Mouse (Mus musculus) hindbrain, embryonic 15.5 days (tissue): ENCODE measurements around the gene Apba2. TPM values are rescaled to one million over a fixed set of nuclear protein-coding genes. Genes with fewer than 3 reads are reported as not detected.

Experiments used
- ATAC-seq: fragments of 200-750 bp; cut with Nextera tagmentation; 2 replicates; pipeline ENCODE4 v1.8.0; 2017; ENCODE audit warnings: low read depth, moderate number of reproducible peaks, moderate TSS enrichment; ENCODE audit not compliant: low FRiP score
- H3K27ac ChIP-seq: fragments of 300-500 bp; sonication (generic); replicated peaks from 2 replicates; pipeline ENCODE4 v1.5.1; 2015; ENCODE audit warnings: mild to moderate bottlenecking, inconsistent platforms
- H3K27me3 ChIP-seq: fragments of 300-500 bp; sonication (generic); 2 replicates; pipeline ENCODE4 v1.6.1; 2015; ENCODE audit warnings: control low read depth, inconsistent platforms
- H3K36me3 ChIP-seq: fragments of 300-500 bp; sonication (generic); 2 replicates; pipeline ENCODE4 v1.6.1; 2015; ENCODE audit warnings: control low read depth, inconsistent platforms
- H3K4me1 ChIP-seq: fragments of 300-500 bp; sonication (generic); replicated peaks from 2 replicates; pipeline ENCODE4 v1.6.1; 2015; ENCODE audit warnings: control low read depth, inconsistent platforms
- H3K4me2 ChIP-seq: fragments of 300-500 bp; sonication (generic); 2 replicates; pipeline ENCODE4 v1.6.1; 2015; ENCODE audit warnings: moderate library complexity, mild to moderate bottlenecking, inconsistent platforms
- H3K4me3 ChIP-seq: fragments of 300-500 bp; sonication (generic); 2 replicates; pipeline ENCODE4 v1.5.1; 2015; ENCODE audit warnings: mild to moderate bottlenecking, inconsistent platforms
- H3K9ac ChIP-seq: fragments of 300-500 bp; sonication (generic); 2 replicates; pipeline ENCODE4 v1.6.1; 2015; ENCODE audit warnings: inconsistent platforms
- H3K9me3 ChIP-seq: fragments of 300-500 bp; sonication (generic); 2 replicates; pipeline ENCODE4 v1.6.1; 2016; ENCODE audit warnings: control low read depth, inconsistent platforms
- WGBS: fragments of 180-500 bp; shearing (Covaris S2); methylation state at CpG from one replicate; pipeline ENCODE4 v1.1.7; 2015; 5-methylcytosine and 5-hydroxymethylcytosine counted together
- polyA plus RNA-seq: library from polyadenylated mRNA; unstranded; fragments of >200 nt; fragmentation: Nextera tagmentation; extraction: Ambion mirVana; gene quantifications from 2 replicates; pipeline ENCODE4 v1.2.1, GENCODE M21; 2015

Gene Apba2
- polyA plus RNA-seq, 1 experiment from 2014 or later: 175 TPM

- Histone ChIP-seq H3K27ac (no peak overlapping the region), H3K36me3 (no peaks in the 10 kb centered on the region), H3K4me2 (no peak overlapping the region), H3K9ac (no peak overlapping the region), H3K4me3 (no peak overlapping the region), H3K27me3 (no peaks in the 10 kb centered on the region), H3K9me3 (no peaks in the 10 kb centered on the region), H3K4me1 (0 out of 2 replicates have a peak, but pooled peaks cover 11% of the 10 kb centered on the region)
- WGBS: 74% methylated on average over 16 of the region's 16 CpGs
- ATAC-seq: no peak
These were observed 72.6 kb downstream of the Apba2 start for GRCm38 (mm10) chr7:64574144-64574543.

- 30% methylated on average over 1 of the region's 1 CpGs for WGBS
- H3K36me3 ChIP-seq: no peaks in the 10 kb centered on the region
These were observed 75.0 kb downstream of the Apba2 start for GRCm38 (mm10) chr7:64576519-64576951.

GRCm38 (mm10) chr7:64578176-64578575 is 76.7 kb downstream of the Apba2 start:
- H3K27ac ChIP-seq: no peak overlapping the region
- H3K4me2 ChIP-seq: no peak overlapping the region
- peaks cover 33% of the 10 kb centered on the region for H3K4me1 ChIP-seq
- H3K9ac ChIP-seq: no peak overlapping the region
- H3K9me3 ChIP-seq: no peaks in the 10 kb centered on the region
- no peaks in the 10 kb centered on the region for H3K36me3 ChIP-seq
- 96% methylated on average over 6 of the region's 6 CpGs for WGBS
- H3K27me3 ChIP-seq: no peaks in the 10 kb centered on the region
- no peak for ATAC-seq
- H3K4me3 ChIP-seq: no peak overlapping the region

More at GRCm38 (mm10) chr7:64576519-64576951, 75.0 kb downstream of the Apba2 start:
- Histone ChIP-seq H3K27ac (no peak overlapping the region), H3K27me3 (no peaks in the 10 kb centered on the region), H3K9me3 (no peaks in the 10 kb centered on the region), H3K4me2 (no peak overlapping the region), H3K4me3 (no peak overlapping the region), H3K9ac (no peak overlapping the region), H3K4me1 (peaks cover 26% of the 10 kb centered on the region)
- ATAC-seq: no peak

GRCm38 (mm10) chr7:64579887-64580286 is 78.4 kb downstream of the Apba2 start:
- no peaks in the 10 kb centered on the region for H3K9me3 ChIP-seq
- H3K4me2 ChIP-seq: no peak overlapping the region
- WGBS: 18% methylated on average over 4 of the region's 4 CpGs
- ATAC-seq: peak; percentile 49
- H3K27me3 ChIP-seq: no peaks in the 10 kb centered on the region
- no peak overlapping the region for H3K4me3 ChIP-seq
- peak overlapping the region; percentile 34 for H3K27ac ChIP-seq
- H3K4me1 ChIP-seq: peaks cover 27% of the 10 kb centered on the region
- no peak overlapping the region for H3K9ac ChIP-seq
- no peaks in the 10 kb centered on the region for H3K36me3 ChIP-seq

GRCm38 (mm10) chr7:64580293-64580692 is 78.8 kb downstream of the Apba2 start:
- no peak for ATAC-seq
- Histone ChIP-seq H3K4me2 (no peak overlapping the region), H3K4me3 (no peak overlapping the region), H3K36me3 (no peaks in the 10 kb centered on the region), H3K27ac (peak overlapping the region; percentile 34; the same call in 1 of the 2 replicates), H3K27me3 (no peaks in the 10 kb centered on the region), H3K4me1 (peaks cover 27% of the 10 kb centered on the region), H3K9me3 (no peaks in the 10 kb centered on the region), H3K9ac (no peak overlapping the region)
- WGBS: 46% methylated on average over 4 of the region's 4 CpGs

GRCm38 (mm10) chr7:64582358-64582757 is 80.9 kb downstream of the Apba2 start:
- Histone ChIP-seq H3K4me2 (no peak overlapping the region), H3K4me3 (no peak overlapping the region), H3K9me3 (no peaks in the 10 kb centered on the region), H3K27me3 (no peaks in the 10 kb centered on the region), H3K9ac (no peak overlapping the region), H3K27ac (no peak overlapping the region), H3K36me3 (no peaks in the 10 kb centered on the region), H3K4me1 (peaks cover 27% of the 10 kb centered on the region)
- ATAC-seq: no peak
- WGBS: 47% methylated on average over 8 of the region's 8 CpGs

- no peak overlapping the region for H3K4me3 ChIP-seq
- H3K36me3 ChIP-seq: no peaks in the 10 kb centered on the region
- H3K9ac ChIP-seq: no peak overlapping the region
- H3K27ac ChIP-seq: no peak overlapping the region
- WGBS: 84% methylated on average over 6 of the region's 6 CpGs
- H3K9me3 ChIP-seq: no peaks in the 10 kb centered on the region
- H3K4me2 ChIP-seq: no peak overlapping the region
- H3K27me3 ChIP-seq: no peaks in the 10 kb centered on the region
- peaks cover 31% of the 10 kb centered on the region for H3K4me1 ChIP-seq
- ATAC-seq: no peak
These were observed 82.2 kb downstream of the Apba2 start for GRCm38 (mm10) chr7:64583670-64584121.

GRCm38 (mm10) chr7:64586133-64586532 is 84.6 kb downstream of the Apba2 start:
- no peaks in the 10 kb centered on the region for H3K9me3 ChIP-seq
- peaks cover 18% of the 10 kb centered on the region for H3K4me1 ChIP-seq
- ATAC-seq: no peak
- no peak overlapping the region for H3K4me2 ChIP-seq
- no peak overlapping the region for H3K4me3 ChIP-seq
- 90% methylated on average over 4 of the region's 4 CpGs for WGBS
- no peak overlapping the region for H3K9ac ChIP-seq
- H3K36me3 ChIP-seq: no peaks in the 10 kb centered on the region; the same call in 1 of the 2 replicates
- H3K27me3 ChIP-seq: no peaks in the 10 kb centered on the region
- no peak overlapping the region for H3K27ac ChIP-seq

GRCm38 (mm10) chr7:64586571-64586970 is 85.1 kb downstream of the Apba2 start:
- Histone ChIP-seq H3K36me3 (no peaks in the 10 kb centered on the region; the same call in 1 of the 2 replicates), H3K9me3 (no peaks in the 10 kb centered on the region), H3K27ac (no peak overlapping the region), H3K4me1 (peaks cover 17% of the 10 kb centered on the region), H3K4me2 (no peak overlapping the region), H3K9ac (no peak overlapping the region), H3K27me3 (no peaks in the 10 kb centered on the region), H3K4me3 (no peak overlapping the region)
- WGBS: 94% methylated on average over 3 of the region's 3 CpGs
- ATAC-seq: no peak

- 46% methylated on average over 11 of the region's 11 CpGs for WGBS
- Histone ChIP-seq H3K27ac (0 out of 2 replicates have a peak overlapping the region, but pooled peaks have one; percentile 22), H3K27me3 (no peaks in the 10 kb centered on the region), H3K4me3 (no peak overlapping the region), H3K9ac (no peak overlapping the region), H3K36me3 (no peaks in the 10 kb centered on the region; the same call in 1 of the 2 replicates), H3K9me3 (no peaks in the 10 kb centered on the region), H3K4me2 (no peak overlapping the region), H3K4me1 (peaks cover 10% of the 10 kb centered on the region)
- no peak for ATAC-seq
These were observed 87.3 kb downstream of the Apba2 start for GRCm38 (mm10) chr7:64588636-64589389.

- H3K4me3 ChIP-seq: no peak overlapping the region
- ATAC-seq: no peak
- H3K36me3 ChIP-seq: no peaks in the 10 kb centered on the region; the same call in 1 of the 2 replicates
- no peaks in the 10 kb centered on the region for H3K9me3 ChIP-seq
- H3K27me3 ChIP-seq: no peaks in the 10 kb centered on the region
- WGBS: 80% methylated on average over 6 of the region's 6 CpGs
- H3K9ac ChIP-seq: no peak overlapping the region
- H3K4me2 ChIP-seq: no peak overlapping the region
- H3K27ac ChIP-seq: no peak overlapping the region
- no peaks in the 10 kb centered on the region for H3K4me1 ChIP-seq
These were observed 93.8 kb downstream of the Apba2 start for GRCm38 (mm10) chr7:64595256-64595655.

- no peak for ATAC-seq
- WGBS: 65% methylated on average over 9 of the region's 9 CpGs
These were observed 95.1 kb downstream of the Apba2 start for GRCm38 (mm10) chr7:64596652-64597051.

More at GRCm38 (mm10) chr7:64596652-64597051, 95.1 kb downstream of the Apba2 start:
- H3K27ac ChIP-seq: no peak overlapping the region
- H3K9ac ChIP-seq: no peak overlapping the region
- no peak overlapping the region for H3K4me3 ChIP-seq
- no peaks in the 10 kb centered on the region for H3K36me3 ChIP-seq
- no peak overlapping the region for H3K4me2 ChIP-seq
- no peaks in the 10 kb centered on the region for H3K4me1 ChIP-seq
- no peaks in the 10 kb centered on the region for H3K27me3 ChIP-seq
- no peaks in the 10 kb centered on the region for H3K9me3 ChIP-seq
